Mouse (Mus musculus) G1E (cell line): Measurements from ENCODE around the gene Mef2c. TPM values are rescaled to one million over a fixed set of nuclear protein-coding genes. Genes with fewer than 3 reads are reported as not detected.

ENCODE experiments used
- ATAC-seq: 2 replicates; pipeline ENCODE4 v1.8.0; 2016; ENCODE audit warnings: mild to moderate bottlenecking; ENCODE audit not compliant: insufficient number of reproducible peaks, poor library complexity, low FRiP score, severe bottlenecking; ENCODE audit errors: extremely low read depth
- DNase-seq: peaks from one replicate; pipeline ENCODE4 v3.0.0; 2012; ENCODE audit warnings: low spot score
- H3K27me3 ChIP-seq: 2 replicates; pipeline ENCODE4 v1.6.1; 2012; ENCODE audit warnings: mild to moderate bottlenecking, low read length, inconsistent platforms; ENCODE audit not compliant: insufficient read depth
- H3K36me3 ChIP-seq: replicated peaks from 2 replicates; pipeline ENCODE3; 2012; ENCODE audit warnings: mild to moderate bottlenecking, inconsistent platforms
- H3K4me1 ChIP-seq: 2 replicates; pipeline ENCODE4 v1.6.1; 2012; ENCODE audit warnings: low read depth, low read length, inconsistent platforms, mixed read lengths; ENCODE audit not compliant: insufficient read depth
- H3K4me3 ChIP-seq: 2 replicates; pipeline ENCODE4 v1.5.1; 2012; ENCODE audit warnings: low read depth, mild to moderate bottlenecking, inconsistent platforms, low read length, moderate library complexity, mixed read lengths
- H3K9me3 ChIP-seq: replicated peaks from 2 replicates; pipeline ENCODE4 v1.6.1; 2012; ENCODE audit warnings: inconsistent platforms
- CTCF ChIP-seq: IDR thresholded peaks from 2 replicates; pipeline ENCODE4 v1.5.1; 2012; ENCODE audit warnings: low read depth, low read length, inconsistent platforms, mixed read lengths
- GATA1 ChIP-seq: IDR thresholded peaks from 2 replicates; pipeline ENCODE4 v1.6.1; 2012; ENCODE audit warnings: borderline replicate concordance, low read length, inconsistent platforms, mixed read lengths
- GATA2 ChIP-seq: IDR thresholded peaks from 2 replicates; pipeline ENCODE4 v1.6.1; 2012; ENCODE audit warnings: low read depth, low read length, inconsistent platforms, borderline replicate concordance
- POLR2AphosphoS5 ChIP-seq: IDR thresholded peaks from 2 replicates; pipeline ENCODE4 v1.6.1; 2012; ENCODE audit warnings: low read depth, low read length, inconsistent platforms; ENCODE audit not compliant: insufficient replicate concordance
- TAL1 ChIP-seq: conservative IDR thresholded peaks from 2 replicates; pipeline ENCODE4 v1.6.1; 2012; ENCODE audit warnings: low read depth, low read length, inconsistent platforms, mixed read lengths
- polyA plus RNA-seq: library from polyadenylated mRNA; stranded (reverse); fragments of >175 nt; gene quantifications from 2 replicates; pipeline ENCODE4 v1.2.3, GENCODE M21; 2012
- total RNA-seq, 2 experiments: library from RNA; stranded (forward) in 1 of 2; stranded (reverse) in 1 of 2; fragments of 200-1000 nt in 1 of 2; fragments of >200 nt in 1 of 2; fragmentation: Nextera tagmentation in 1 of 2; gene quantifications; 2 replicates each; pipeline ENCODE4 v1.2.3; 2014 to 2017

Mef2c gene
- total and polyA plus RNA-seq, 3 experiments, result 0.60 TPM; not detected in 2

DNA sequence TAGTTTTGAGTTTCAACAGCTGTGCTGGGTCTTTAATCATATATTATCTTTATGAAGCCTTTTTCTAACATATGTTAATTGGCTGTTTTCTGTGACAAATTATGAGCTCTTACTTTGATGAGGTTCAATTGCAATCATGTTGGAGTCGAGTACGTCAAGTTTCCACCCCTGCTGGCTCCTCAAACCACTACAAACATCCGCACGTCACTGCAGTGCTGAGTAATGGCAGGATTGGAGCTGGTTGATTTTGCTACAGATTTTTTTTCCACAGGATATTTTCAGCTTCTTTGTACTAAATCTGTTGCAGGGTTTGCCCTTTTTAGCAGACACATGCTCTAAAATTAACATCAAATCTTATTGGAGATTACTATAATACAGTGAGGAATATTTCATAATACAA, 62.3 kb downstream of the Mef2c start:
- ATAC-seq, result no peak
- DNase-seq, result no peak
- no peaks in the 10 kb centered on the region for H3K9me3 ChIP-seq
- no peaks in the 10 kb centered on the region for H3K36me3 ChIP-seq
- H3K4me3 ChIP-seq, result no peak overlapping the region
- no peaks in the 10 kb centered on the region for H3K27me3 ChIP-seq
- H3K4me1 ChIP-seq, result no peaks in the 10 kb centered on the region
- TF ChIP-seq CTCF, result no peak
- no peak for TF ChIP-seq POLR2AphosphoS5
- no peak for TF ChIP-seq GATA2
- TF ChIP-seq GATA1, result no peak
- no peak for TF ChIP-seq TAL1

DNA sequence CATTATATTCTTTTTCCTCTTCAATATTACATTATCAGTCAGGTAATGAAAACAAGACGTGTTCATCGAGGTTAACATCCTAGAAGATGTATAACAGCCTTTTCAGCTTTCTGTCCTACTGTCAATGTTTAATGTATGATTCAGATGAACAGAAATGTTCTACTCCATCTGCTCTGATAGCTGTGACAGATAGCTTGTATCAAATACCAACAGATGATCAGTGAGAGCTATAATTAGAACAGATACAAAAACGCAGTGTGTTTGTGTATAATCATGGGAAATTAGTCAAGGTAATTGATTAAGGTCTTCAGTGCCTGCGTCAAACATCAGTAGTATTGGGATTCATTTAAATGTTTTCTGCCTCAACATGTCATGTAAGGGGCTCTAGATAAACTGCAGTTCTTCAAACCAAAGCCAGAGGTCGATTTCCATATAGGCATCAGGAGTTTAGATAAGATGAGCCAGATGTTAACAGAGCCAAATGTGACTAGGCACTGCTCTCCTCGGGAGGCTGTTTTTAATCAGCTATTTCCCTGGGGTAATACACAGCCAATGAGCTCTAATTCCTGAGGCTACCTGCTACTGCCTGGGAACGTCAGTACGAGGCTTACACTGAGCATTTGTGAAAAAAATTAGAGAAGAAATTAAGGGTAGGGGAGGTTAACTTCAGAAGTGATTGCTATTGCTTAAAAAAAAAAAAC, 63.1 kb downstream of the Mef2c start:
- no peak overlapping the region for H3K4me3 ChIP-seq
- ATAC-seq (no peak), DNase-seq (no peak)
- no peaks in the 10 kb centered on the region for H3K4me1 ChIP-seq
- no peaks in the 10 kb centered on the region for H3K36me3 ChIP-seq
- H3K9me3 ChIP-seq, result no peaks in the 10 kb centered on the region
- no peak for TF ChIP-seq TAL1
- no peak for TF ChIP-seq GATA1
- no peak for TF ChIP-seq GATA2
- no peak for TF ChIP-seq POLR2AphosphoS5
- no peak for TF ChIP-seq CTCF
- no peaks in the 10 kb centered on the region for H3K27me3 ChIP-seq

DNA sequence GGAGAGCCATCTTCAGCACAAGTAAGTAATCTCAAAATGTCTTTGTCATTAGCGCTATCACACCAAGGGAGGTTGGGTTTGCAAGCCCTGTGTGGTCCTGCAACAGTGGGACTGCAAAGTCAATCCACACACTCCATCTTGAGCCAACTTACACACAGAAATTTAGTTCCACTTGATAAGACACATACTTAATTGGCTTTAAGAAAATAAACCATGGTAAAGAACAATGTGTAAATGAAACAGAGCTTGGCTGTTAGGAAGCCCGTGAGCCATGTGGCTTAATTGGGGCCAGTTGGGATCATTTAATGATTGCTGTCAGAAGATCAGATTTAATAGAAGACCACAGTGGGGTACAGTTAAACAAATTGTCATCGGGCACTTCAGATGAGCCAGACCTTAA, 63.8 kb downstream of the Mef2c start:
- TF ChIP-seq GATA2 (no peak), TAL1 (no peak), CTCF (no peak), POLR2AphosphoS5 (no peak), GATA1 (no peak)
- Histone ChIP-seq H3K27me3 (no peaks in the 10 kb centered on the region), H3K4me3 (no peak overlapping the region), H3K36me3 (no peaks in the 10 kb centered on the region), H3K9me3 (no peaks in the 10 kb centered on the region), H3K4me1 (no peaks in the 10 kb centered on the region)
- no peak for DNase-seq
- no peak for ATAC-seq

DNA sequence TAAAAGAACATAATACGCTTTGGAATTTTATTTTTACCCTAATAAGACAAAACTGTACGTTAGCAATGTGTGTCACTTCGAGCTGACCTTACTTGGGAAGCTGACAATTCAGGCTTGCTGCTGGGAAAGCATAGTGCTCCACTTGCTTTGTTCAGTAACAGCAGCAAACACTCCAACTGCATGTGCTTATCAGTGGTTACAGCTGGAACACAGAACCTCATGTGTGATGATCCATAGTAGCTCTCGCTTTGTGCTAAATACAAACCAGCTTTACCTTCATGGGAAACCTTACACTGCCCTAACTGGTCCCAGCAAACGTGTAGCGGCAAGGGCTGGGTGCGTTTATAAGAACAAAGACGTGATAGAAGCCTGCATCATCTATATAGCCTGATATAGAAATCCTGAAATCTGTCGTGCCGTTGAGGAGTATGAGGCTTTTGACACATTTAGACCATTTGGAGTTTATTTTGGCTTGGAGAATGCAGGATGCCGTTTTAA, 65.0 kb downstream of the Mef2c start:
- no peaks in the 10 kb centered on the region for H3K36me3 ChIP-seq
- TF ChIP-seq GATA1, result no peak
- TF ChIP-seq GATA2, result no peak
- no peak for TF ChIP-seq POLR2AphosphoS5
- TF ChIP-seq CTCF, result no peak
- no peak for TF ChIP-seq TAL1
- DNase-seq, result no peak
- H3K27me3 ChIP-seq, result no peaks in the 10 kb centered on the region
- ATAC-seq, result no peak
- H3K4me3 ChIP-seq, result no peak overlapping the region
- H3K9me3 ChIP-seq, result no peaks in the 10 kb centered on the region
- no peaks in the 10 kb centered on the region for H3K4me1 ChIP-seq

DNA sequence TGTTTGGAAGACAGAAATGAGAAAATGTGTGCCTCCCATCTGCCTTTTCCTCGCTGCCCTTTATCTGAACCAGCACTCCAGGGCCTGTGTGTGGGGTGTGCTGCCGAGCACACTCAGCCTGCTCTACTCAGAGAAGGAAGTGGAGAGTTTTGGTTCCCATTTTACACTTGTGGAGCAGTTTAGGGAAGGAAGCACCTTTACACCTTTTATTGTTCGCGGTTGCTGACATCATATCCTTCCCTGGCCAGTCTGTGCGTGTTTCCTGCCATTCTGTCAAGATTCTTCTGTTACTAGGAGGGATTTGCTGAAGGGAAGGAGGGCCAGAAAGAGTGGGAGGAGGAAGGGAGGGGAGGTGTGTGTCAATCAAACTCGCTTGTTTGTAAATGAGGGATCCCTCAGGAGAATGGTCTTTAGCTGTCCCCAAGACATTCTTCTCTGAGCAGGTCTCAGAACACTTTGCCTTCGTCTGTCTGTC, 68.2 kb downstream of the Mef2c start:
- no peaks in the 10 kb centered on the region for H3K9me3 ChIP-seq
- DNase-seq (no peak), ATAC-seq (no peak; the same call in 1 of the 2 replicates)
- no peak overlapping the region for H3K4me3 ChIP-seq
- TF ChIP-seq CTCF (no peak), TAL1 (no peak)
- H3K27me3 ChIP-seq, result no peaks in the 10 kb centered on the region
- no peaks in the 10 kb centered on the region for H3K36me3 ChIP-seq
- no peaks in the 10 kb centered on the region for H3K4me1 ChIP-seq

DNA sequence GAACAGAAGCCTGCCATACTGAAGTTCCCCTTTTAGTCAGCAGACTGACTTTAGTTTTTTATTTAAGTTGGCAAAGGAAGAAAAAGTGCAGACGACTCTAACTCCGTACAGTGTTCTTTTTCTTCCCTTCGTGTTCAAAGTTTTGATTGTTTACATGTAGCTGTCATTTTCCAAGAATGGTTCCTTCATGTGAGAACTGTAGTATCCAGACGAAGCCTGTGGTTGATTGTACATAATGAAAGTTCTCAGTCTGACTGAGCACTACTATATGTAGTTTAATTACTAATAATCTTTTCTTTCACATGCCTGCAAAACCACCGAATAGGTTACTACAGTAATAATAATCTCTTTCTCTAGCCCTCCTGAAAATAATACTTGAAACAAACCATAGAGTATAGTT, 68.6 kb downstream of the Mef2c start:
- TF ChIP-seq GATA2 (no peak), TAL1 (no peak), POLR2AphosphoS5 (no peak), GATA1 (no peak), CTCF (no peak)
- Histone ChIP-seq H3K9me3 (no peaks in the 10 kb centered on the region), H3K4me3 (no peak overlapping the region), H3K4me1 (no peaks in the 10 kb centered on the region), H3K36me3 (no peaks in the 10 kb centered on the region), H3K27me3 (no peaks in the 10 kb centered on the region)
- DNase-seq, result no peak
- no peak for ATAC-seq
